Mouse (Mus musculus) duodenum, adult 2 months (tissue): Measurements from ENCODE around the gene Csnk2b. TPM values are rescaled to one million over a fixed set of nuclear protein-coding genes. Genes with fewer than 3 reads are reported as not detected.

Experiments used
- polyA plus RNA-seq: library from polyadenylated mRNA; depleted of rRNA; stranded (reverse); fragments of >200 nt; gene quantifications from 2 replicates; pipeline ENCODE4 v1.2.3, GENCODE M21; 2012; ENCODE audit warnings: low replicate concordance; rRNA removed

The Csnk2b gene
- 334 and 557 TPM in 2 replicates for polyA plus RNA-seq

GRCm38 (mm10) chr17:35121871-35122303, at the start of gene Csnk2b:
Gene Csnk2b (minus strand): TSS chr17:35122053.

DNA sequence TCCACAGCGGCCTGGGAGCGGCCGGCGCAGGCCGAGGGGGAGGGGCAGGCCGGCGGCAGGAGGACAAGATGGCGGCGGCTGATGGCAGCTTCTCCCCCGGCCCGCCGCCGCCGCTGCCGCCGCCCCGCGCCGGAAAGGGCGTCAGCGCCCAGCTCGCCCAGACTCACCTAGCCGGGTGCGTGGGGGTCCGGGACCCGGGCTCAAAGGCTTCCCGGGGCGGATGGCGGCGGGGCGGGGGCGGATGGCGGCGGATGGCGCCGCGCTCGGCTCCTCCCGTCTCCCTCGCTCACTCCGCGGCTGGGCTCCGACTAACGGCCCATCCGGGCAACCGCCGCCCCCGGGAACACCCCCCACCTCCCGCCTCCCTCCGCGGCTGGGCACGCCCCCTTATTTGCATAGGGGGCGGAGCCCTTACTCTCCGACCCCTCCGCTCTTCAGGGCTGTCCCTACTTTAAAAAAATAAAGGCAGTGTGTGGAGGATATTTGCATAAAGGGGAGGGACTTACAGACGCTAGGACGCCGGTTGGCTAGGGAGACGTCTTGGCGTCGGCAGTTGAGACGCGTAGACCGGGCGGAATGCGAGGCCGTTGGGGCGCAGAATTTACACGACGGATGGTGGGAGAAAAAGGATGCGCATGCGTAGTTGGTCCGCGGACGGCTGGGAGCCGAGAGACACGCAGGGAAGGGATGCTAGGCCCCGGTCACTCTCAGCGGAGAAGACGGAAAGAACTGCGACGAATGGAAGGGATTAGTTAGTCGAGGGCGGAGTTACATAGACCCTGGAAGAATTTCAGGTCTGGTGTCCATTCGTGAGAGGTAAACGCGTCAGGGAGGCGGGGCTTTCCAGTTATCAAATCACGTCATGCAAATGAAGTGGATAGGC, 43.0 kb upstream of the Csnk2b start, which contains the start of gene Prrc2a:
Prrc2a (minus strand) TSS at position 330 of the 883 bp plus-strand sequence.

GRCm38 (mm10) chr17:35134801-35135590, 13.1 kb upstream of the Csnk2b start, which contains the start of gene Bag6:
Gene Bag6 (plus strand): TSS chr17:35135178.

GRCm38 (mm10) chr17:35131500-35132173, 9.8 kb upstream of the Csnk2b start, which contains the start of gene Apom:
Gene Apom (minus strand): TSS chr17:35132050.

DNA sequence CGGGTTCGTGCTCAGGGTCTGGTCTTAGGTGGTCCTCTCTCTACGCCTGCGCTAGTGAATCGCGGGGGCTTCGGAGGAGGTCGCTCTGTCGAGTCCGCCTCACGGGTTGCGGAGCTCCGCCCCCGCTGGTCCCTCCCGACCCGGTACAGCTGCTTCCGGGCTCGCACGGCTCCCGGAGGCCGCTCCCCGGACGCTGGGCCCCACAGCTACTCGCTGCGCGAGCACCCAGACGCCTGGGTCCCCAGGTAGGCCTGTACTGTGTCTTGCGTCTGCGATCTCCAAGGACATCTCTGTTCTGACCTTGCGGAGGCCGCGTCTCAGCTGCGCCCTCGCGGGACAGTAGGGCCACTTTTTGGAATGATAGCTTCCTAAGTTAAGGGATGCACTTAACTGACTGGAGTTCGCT, 4.4 kb upstream of the Csnk2b start, which contains the start of gene D17H6S53E:
D17H6S53E (plus strand) TSS at position 168 of the 406 bp plus-strand sequence.

DNA sequence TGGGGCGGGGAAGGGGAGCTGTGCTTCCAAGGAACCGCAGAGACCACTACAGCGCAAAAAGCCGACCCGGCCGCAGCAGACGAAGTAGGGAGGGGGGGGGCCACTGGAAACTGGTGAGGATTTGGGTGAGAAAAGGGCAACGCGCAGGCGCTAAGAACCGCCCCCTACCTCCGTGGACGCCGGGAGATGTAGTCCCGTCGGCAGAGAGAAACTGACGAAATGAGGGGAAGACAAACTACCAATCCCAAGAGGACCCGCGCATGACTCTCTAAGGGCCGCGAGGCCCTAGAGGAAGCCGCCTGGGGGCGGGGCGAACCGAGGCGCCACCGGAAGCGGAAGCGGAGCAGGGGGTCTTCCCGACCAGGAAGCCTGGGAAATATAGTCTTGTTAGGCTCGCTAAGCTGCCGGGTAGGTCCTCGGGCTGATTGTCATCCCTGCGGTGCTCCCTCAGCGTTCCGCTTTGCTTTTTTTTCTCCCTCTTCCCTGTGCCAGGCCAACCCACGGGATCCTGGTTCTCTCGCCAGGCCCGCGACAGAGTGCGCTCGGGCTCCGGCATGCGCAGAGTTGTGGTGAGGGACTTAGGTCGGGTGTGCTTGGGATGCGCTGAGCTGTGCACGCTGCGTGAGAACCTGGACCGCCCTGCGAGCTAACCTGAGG, 582 bp downstream of the Csnk2b start, which contains the start of gene Gpank1:
Gpank1 (plus strand) TSS at position 313 of the 657 bp plus-strand sequence.

DNA sequence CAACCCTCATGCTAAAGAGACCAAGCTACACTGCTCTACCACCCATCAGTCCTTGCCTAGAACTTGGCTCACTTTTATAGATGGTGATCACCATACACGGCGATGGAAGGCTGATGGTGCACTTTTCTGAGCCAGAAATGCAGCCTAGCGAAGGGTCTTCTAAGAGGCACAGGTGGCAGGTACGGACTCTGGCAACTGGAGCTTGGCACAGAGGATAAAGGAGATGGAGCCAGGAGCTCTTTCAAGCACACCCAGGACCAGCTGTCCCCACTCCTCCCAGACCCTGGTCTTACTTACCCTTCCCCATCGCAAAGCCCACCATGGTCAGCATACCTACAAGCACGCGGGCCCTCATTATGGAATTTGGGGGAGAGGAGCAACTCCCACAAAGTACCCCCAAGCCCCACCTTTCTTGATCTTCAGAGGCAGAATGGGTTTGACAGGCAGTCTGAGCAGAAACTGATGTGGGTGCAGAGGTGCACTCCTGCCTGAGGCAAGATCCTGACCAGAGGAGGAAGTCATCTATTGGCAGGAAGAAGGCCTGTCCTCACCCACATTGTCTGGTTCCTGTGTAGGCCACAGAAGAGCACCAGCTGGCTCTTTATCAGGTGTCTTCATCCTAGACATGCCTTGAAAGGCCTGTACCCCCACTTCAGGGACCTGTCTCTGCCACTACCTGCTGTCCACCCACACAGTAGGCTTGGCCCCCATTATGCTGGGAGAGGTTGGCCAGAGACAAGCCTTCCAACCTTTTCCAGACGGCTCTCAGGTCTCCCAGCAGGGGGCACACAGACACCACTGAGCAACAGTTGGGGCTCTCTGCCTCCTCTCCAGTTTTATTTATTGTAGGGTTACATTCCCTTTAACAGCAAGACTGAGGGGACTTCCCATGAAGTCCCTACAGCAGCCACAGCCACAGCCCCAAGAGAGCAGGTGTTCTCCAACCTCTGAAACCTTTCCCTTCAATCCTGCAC, 6.5 kb downstream of the Csnk2b start, which contains the start of gene Ly6g5b:
Ly6g5b (minus strand) TSS at position 383 of the 974 bp plus-strand sequence.

DNA sequence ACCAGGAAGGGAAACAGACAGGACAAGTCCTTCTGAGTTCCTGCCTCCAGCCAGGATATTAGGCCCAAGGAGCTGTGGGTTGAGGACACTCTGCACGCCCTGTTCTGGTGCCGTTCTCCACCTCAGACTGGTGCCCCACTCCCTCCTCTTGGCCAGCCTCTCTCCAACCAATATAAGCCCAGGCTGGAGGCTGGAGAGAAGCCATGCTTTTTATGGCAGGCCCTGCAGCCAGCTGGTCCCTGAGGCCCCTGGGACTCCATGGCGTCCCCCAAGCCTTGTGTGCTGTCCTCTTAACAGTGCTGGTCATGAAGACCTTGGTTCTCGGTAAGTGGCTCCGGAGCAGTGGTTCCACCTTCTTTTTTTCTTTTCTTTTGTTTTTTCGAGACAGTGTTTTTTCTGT, 13.8 kb downstream of the Csnk2b start, which contains the start of gene Ly6g5c:
Ly6g5c (plus strand) TSS at position 183 of the 400 bp plus-strand sequence.

GRCm38 (mm10) chr17:35088825-35089644, 32.8 kb downstream of the Csnk2b start, which contains the start of gene Abhd16a:
Gene Abhd16a (plus strand): TSS chr17:35089263.

DNA sequence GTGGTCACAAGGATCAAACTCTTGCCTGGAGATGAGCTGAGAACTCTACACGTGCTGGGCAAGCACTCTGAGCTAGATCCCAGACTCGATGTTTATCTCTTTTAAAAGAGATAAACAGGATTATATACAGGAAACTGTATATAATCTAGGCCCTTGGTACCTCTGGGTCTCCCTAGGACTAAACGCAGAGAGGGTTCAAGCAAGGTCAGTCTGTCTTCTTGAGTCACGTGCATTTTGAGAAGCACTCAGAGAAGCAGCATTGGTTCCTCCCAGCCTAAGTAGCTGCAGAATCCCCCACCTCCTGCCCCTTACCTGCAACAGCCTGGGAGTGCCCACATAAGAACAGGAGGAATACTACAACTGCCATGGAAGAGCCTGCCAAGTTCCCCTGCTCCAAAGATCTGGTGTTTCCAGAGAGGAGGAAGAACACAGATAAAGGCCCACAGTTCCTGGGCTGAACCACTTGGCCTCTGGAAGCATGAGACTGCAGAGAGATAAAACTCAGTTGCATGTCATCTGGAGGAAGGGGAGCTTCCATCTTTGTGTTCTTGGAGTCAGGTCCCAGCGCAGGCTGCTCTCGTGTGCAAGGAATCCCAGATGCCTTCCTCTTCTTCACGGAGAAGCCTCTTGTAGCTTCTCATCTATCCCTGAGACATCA, 36.5 kb downstream of the Csnk2b start, which contains the start of gene Ly6g6f:
Ly6g6f (minus strand) TSS at position 403 of the 658 bp plus-strand sequence.

DNA sequence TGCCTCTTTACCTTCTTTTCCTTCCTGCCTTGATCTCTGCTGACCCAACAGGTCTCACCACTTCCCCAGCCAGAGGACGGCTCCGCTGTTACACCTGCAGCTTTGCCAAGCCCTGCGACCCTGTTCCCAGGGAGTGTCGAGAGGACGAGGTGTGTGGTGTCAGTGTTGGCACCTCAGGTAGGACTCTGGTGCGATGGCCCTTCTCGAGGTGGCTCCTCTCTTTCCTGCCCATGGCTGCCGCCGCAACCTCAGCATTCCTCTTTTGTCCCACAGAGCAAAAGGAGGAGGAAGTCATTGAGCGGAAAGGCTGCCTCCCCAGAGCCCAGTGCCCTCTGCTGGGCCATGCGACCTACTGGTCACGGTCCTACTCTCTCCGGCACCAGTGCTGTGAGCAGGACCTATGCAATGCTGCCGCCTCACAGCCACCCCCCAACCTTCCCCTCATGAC, 44.0 kb downstream of the Csnk2b start, which contains the start of gene Ly6g6d:
Ly6g6d (minus strand) TSS at position 280 of the 448 bp plus-strand sequence.

DNA sequence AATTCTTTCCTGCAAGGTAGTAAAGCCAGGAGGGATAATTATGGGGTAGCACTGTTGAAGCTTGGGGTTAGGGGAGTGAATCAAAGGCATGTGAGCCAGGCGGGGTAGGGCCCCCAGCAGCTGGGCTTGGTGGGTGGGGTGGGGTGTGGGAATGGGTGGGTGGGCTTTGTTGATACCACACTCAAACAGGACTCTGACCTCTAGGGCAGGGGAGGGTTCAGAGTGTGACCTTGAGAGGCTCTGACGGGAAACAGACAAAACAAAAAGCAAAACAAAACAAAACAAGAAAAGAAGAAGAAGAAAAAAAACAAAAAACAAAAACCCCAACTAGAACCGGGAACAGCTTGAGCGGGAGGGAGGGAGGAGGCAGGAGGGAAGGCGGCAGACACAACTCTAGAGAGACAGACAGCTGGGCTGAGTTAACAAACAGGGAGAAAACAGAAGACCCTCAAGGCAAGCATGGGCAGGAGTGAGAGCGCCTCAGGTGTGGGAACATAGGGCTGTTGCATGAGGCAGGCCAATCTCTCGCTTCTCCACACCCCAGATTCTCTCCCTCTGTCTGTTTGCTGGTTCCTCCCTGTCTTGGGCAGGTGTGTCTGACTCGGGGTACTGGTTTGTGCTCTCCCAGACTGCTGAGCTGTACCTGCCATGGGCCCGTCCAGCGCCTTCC, 45.2 kb downstream of the Csnk2b start, which contains the start of gene Ly6g6e:
Ly6g6e (plus strand) TSS at position 396 of the 670 bp plus-strand sequence.

Other genes with a start within 250 kb of the Csnk2b start
- gene Zbtb12, start 242.6 kb downstream of the Csnk2b start, polyA plus RNA-seq, result 6.2 and 6.7 TPM in 2 replicates
- gene Gm20547, start 240.0 kb downstream of the Csnk2b start, polyA plus RNA-seq, result not detected in 2 replicates
- 5.1 and 6.8 TPM in 2 replicates for gene C2, start 223.8 kb downstream of the Csnk2b start, polyA plus RNA-seq
- gene Ehmt2, start 223.6 kb downstream of the Csnk2b start, polyA plus RNA-seq, result 206 and 215 TPM in 2 replicates
- 74.7 and 81.1 TPM in 2 replicates for gene Slc44a4, start 207.6 kb downstream of the Csnk2b start, polyA plus RNA-seq
- gene Neu1, start 190.8 kb downstream of the Csnk2b start, polyA plus RNA-seq, result 40.9 and 52.9 TPM in 2 replicates
- gene Hspa1b, start 162.8 kb downstream of the Csnk2b start, polyA plus RNA-seq, result 5.4 and 9.5 TPM in 2 replicates
- gene Gm20481, start 152.1 kb downstream of the Csnk2b start, polyA plus RNA-seq, result not detected in 2 replicates
- gene Hspa1a, start 149.9 kb downstream of the Csnk2b start, polyA plus RNA-seq, result 4.9 and 6.7 TPM in 2 replicates
- 0.15 and 0.22 TPM in 2 replicates for gene Hspa1l, start 149.3 kb downstream of the Csnk2b start, polyA plus RNA-seq
- gene Lsm2, start 140.2 kb downstream of the Csnk2b start, polyA plus RNA-seq, result 88.2 and 110 TPM in 2 replicates
- gene Vars, start 121.1 kb downstream of the Csnk2b start, polyA plus RNA-seq, result 142 and 150 TPM in 2 replicates
- gene Vwa7, start 105.5 kb downstream of the Csnk2b start, polyA plus RNA-seq, result 1.6 and 2.0 TPM in 2 replicates
- gene Sapcd1, start 94.0 kb downstream of the Csnk2b start, polyA plus RNA-seq, result 0.41 and 0.69 TPM in 2 replicates
- gene Msh5, start 75.3 kb downstream of the Csnk2b start, polyA plus RNA-seq, result 2.0 and 5.6 TPM in 2 replicates
- gene Clic1, start 72.1 kb downstream of the Csnk2b start, polyA plus RNA-seq, result 133 and 202 TPM in 2 replicates
- gene Ddah2, start 63.0 kb downstream of the Csnk2b start, polyA plus RNA-seq, result 13.4 and 17.5 TPM in 2 replicates
- gene Ly6g6c, start 56.7 kb downstream of the Csnk2b start, polyA plus RNA-seq, result 0.85 and 7.5 TPM in 2 replicates
- gene Mpig6b, start 55.9 kb downstream of the Csnk2b start, polyA plus RNA-seq, result 0.18 and 0.55 TPM in 2 replicates
- gene Ly6g6e, start 45.2 kb downstream of the Csnk2b start, polyA plus RNA-seq, result 0.15 and 29.8 TPM in 2 replicates
- gene Ly6g6d, start 44.0 kb downstream of the Csnk2b start, polyA plus RNA-seq, result 5.8 and 13.6 TPM in 2 replicates
- gene Ly6g6f, start 36.4 kb downstream of the Csnk2b start, polyA plus RNA-seq, result 3.3 and 4.6 TPM in 2 replicates
- gene Abhd16a, start 32.8 kb downstream of the Csnk2b start, polyA plus RNA-seq, result 135 and 240 TPM in 2 replicates
- not detected in 2 replicates for gene Ly6g5c, start 13.8 kb downstream of the Csnk2b start, polyA plus RNA-seq
- gene Ly6g5b, start 6.6 kb downstream of the Csnk2b start, polyA plus RNA-seq, result 1.7 TPM in 2 replicates
- 15.1 and 26.1 TPM in 2 replicates for gene Gpank1, start 598 bp downstream of the Csnk2b start, polyA plus RNA-seq
- 21.5 and 30.6 TPM in 2 replicates for gene D17H6S53E, start 4.3 kb upstream of the Csnk2b start, polyA plus RNA-seq
- 0.25 TPM in 2 replicates for gene Apom, start 10.0 kb upstream of the Csnk2b start, polyA plus RNA-seq
- 179 and 180 TPM in 2 replicates for gene Bag6, start 13.1 kb upstream of the Csnk2b start, polyA plus RNA-seq
- 388 and 529 TPM in 2 replicates for gene Prrc2a, start 42.8 kb upstream of the Csnk2b start, polyA plus RNA-seq
- gene Aif1, start 54.0 kb upstream of the Csnk2b start, polyA plus RNA-seq, result 0.76 TPM in 1 of 2 replicates, not detected in the other
- 6.5 and 24.6 TPM in 2 replicates for gene Lst1, start 66.4 kb upstream of the Csnk2b start, polyA plus RNA-seq
- gene Ltb, start 72.4 kb upstream of the Csnk2b start, polyA plus RNA-seq, result 6.3 and 41.5 TPM in 2 replicates
- gene Tnf, start 80.0 kb upstream of the Csnk2b start, polyA plus RNA-seq, result 1.5 and 1.8 TPM in 2 replicates
- gene Lta, start 83.3 kb upstream of the Csnk2b start, polyA plus RNA-seq, result 0.70 and 1.1 TPM in 2 replicates
- not detected in 2 replicates for gene Gm16181, start 98.8 kb upstream of the Csnk2b start, polyA plus RNA-seq
- gene Atp6v1g2, start 111.6 kb upstream of the Csnk2b start, polyA plus RNA-seq, result 2.2 and 3.7 TPM in 2 replicates
- 27.0 and 39.7 TPM in 2 replicates for gene Nfkbil1, start 113.7 kb upstream of the Csnk2b start, polyA plus RNA-seq
- 147 and 156 TPM in 2 replicates for gene Ddx39b, start 119.7 kb upstream of the Csnk2b start, polyA plus RNA-seq
- gene H2-D1, start 140.7 kb upstream of the Csnk2b start, polyA plus RNA-seq, result 447 and 1,433 TPM in 2 replicates
- 28.5 and 65.5 TPM in 2 replicates for gene H2-Q1, start 198.4 kb upstream of the Csnk2b start, polyA plus RNA-seq
- gene H2-Q2, start 220.2 kb upstream of the Csnk2b start, polyA plus RNA-seq, result 350 and 1,003 TPM in 2 replicates